Mouse (Mus musculus): Measurements from ENCODE around the gene Acox3. TPM values are rescaled to one million over a fixed set of nuclear protein-coding genes. Genes with fewer than 3 reads are reported as not detected.
A peak's percentile ranks its signal among the peaks of the same experiment; 100 is the strongest.

Gene Acox3
- total and polyA plus RNA-seq, 3 experiments: 21.8 to 28.3 (median 22.5) TPM

DNA sequence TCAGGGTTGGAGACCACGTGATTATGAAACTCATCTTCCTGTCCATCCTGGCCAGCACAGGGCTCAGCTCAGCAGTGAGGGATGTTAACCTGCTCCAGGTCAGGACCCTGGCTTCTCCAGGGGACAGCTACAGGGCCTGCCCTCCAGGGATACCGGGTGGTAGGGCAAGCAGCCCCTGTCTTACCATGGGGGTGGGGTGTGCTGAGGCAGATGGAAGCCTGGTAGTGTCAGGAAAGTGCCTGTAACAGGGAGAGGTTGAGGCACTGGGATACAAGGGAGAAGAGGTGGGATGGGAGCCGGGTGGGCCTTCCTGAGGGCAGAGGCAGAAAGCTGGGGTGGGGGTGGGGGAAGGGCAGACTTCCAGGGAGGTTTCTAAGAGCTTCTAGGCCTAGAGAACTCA lies 69.5 kb downstream of the Acox3 start:
- Histone ChIP-seq H3K9ac (ENCODE audit: low read depth, low read length) (no peak overlapping the region), H3K27me3 (ENCODE audit: control insufficient read depth, insufficient read depth, low read length) (no peaks in the 10 kb centered on the region), H3K4me3 (no peak overlapping the region), H3K36me3 (ENCODE audit: control insufficient read depth, insufficient read depth, low read length) (no peaks in the 10 kb centered on the region), H3K79me2 (replicated peaks; ENCODE audit: control insufficient read depth, insufficient read depth, low read length) (no peaks in the 10 kb centered on the region), H3K4me1 (ENCODE audit: control insufficient read depth, insufficient read depth, low read length) (peaks cover 3% of the 10 kb centered on the region; the same call in 1 of the 2 replicates), H3K27ac (no peak overlapping the region)
- no peak for DNase-seq
- TF ChIP-seq CTCF (IDR thresholded peaks at IDR 0.05) (no peak), EP300 (IDR thresholded peaks at IDR 0.05; ENCODE audit: insufficient read depth, low read depth, low read length) (no peak), POLR2A (IDR thresholded peaks at IDR 0.05; ENCODE audit: insufficient read depth, low read depth, low read length) (no peak)
- 73% methylated on average over 3 of the region's 3 CpGs for WGBS
- intact Hi-C loops (cut with DNase I): no loop called here

- DNase-seq: peak in 1 of 2 experiments; percentile 2
- no peaks in the 10 kb centered on the region for H3K36me3 ChIP-seq (ENCODE audit: control insufficient read depth, insufficient read depth, low read length)
- TF ChIP-seq POLR2A (IDR thresholded peaks at IDR 0.05; ENCODE audit: insufficient read depth, low read depth, low read length) (no peak), EP300 (IDR thresholded peaks at IDR 0.05; ENCODE audit: insufficient read depth, low read depth, low read length) (no peak), CTCF (IDR thresholded peaks at IDR 0.05) (no peak)
- peaks cover 3% of the 10 kb centered on the region; the same call in 1 of the 2 replicates for H3K4me1 ChIP-seq (ENCODE audit: control insufficient read depth, insufficient read depth, low read length)
- H3K27ac ChIP-seq: no peak overlapping the region
- no peaks in the 10 kb centered on the region for H3K79me2 ChIP-seq (replicated peaks; ENCODE audit: control insufficient read depth, insufficient read depth, low read length)
- no peak overlapping the region for H3K4me3 ChIP-seq
- intact Hi-C loops (cut with DNase I): no loop called here
- no peak overlapping the region for H3K9ac ChIP-seq (ENCODE audit: low read depth, low read length)
- 88% methylated on average over 13 of the region's 13 CpGs for WGBS
- no peaks in the 10 kb centered on the region for H3K27me3 ChIP-seq (ENCODE audit: control insufficient read depth, insufficient read depth, low read length)
Observed at GRCm38 (mm10) chr5:35652872-35653271, 70.0 kb downstream of the Acox3 start.

DNA sequence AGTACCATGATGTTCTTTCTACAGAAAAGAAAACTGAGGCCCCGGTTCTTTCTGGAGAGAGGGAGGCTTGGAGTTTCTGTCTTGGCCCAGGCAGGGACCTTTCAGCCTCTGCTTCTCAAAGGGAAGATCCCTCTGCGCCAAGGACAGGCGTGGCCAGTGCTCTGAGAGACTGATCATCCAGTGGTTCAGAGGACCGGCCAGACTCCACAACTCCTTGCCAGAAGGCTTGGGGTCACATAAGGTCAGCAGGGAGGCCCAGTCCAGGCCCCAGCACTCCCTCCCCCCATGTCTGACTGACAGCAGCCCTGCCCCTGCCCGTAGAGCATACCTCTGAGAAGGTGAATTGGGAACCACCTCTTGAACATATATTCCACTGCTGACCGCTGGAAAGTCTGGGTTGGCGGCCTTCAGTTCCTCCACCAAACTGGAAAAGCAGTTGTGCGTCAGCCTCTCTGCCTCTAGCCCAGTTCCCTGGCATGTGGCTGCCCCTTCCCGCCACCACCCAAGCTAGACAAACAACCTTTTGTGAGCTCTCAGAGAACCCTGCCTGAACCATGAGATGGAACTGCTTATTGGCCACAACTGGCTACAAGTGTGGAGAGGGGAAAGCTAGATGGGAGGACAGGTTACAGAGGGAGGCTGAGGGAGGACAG lies 71.0 kb downstream of the Acox3 start:
- no peak overlapping the region for H3K4me3 ChIP-seq
- H3K4me1 ChIP-seq (ENCODE audit: control insufficient read depth, insufficient read depth, low read length): no peaks in the 10 kb centered on the region
- no peak overlapping the region for H3K9ac ChIP-seq (ENCODE audit: low read depth, low read length)
- no peak overlapping the region; the same call in 1 of the 2 replicates for H3K27ac ChIP-seq
- TF ChIP-seq EP300 (IDR thresholded peaks at IDR 0.05; ENCODE audit: insufficient read depth, low read depth, low read length): 0 out of 2 replicates have a peak, but pooled peaks have one; percentile 37
- TF ChIP-seq CTCF (IDR thresholded peaks at IDR 0.05): no peak
- TF ChIP-seq POLR2A (IDR thresholded peaks at IDR 0.05; ENCODE audit: insufficient read depth, low read depth, low read length): no peak
- DNase-seq: peak; percentile 69 to 77
- no peaks in the 10 kb centered on the region for H3K27me3 ChIP-seq (ENCODE audit: control insufficient read depth, insufficient read depth, low read length)
- WGBS: 68% methylated on average over 9 of the region's 9 CpGs
- no peaks in the 10 kb centered on the region for H3K79me2 ChIP-seq (replicated peaks; ENCODE audit: control insufficient read depth, insufficient read depth, low read length)
- intact Hi-C loops (cut with DNase I): no loop called here
- H3K36me3 ChIP-seq (ENCODE audit: control insufficient read depth, insufficient read depth, low read length): no peaks in the 10 kb centered on the region

DNA sequence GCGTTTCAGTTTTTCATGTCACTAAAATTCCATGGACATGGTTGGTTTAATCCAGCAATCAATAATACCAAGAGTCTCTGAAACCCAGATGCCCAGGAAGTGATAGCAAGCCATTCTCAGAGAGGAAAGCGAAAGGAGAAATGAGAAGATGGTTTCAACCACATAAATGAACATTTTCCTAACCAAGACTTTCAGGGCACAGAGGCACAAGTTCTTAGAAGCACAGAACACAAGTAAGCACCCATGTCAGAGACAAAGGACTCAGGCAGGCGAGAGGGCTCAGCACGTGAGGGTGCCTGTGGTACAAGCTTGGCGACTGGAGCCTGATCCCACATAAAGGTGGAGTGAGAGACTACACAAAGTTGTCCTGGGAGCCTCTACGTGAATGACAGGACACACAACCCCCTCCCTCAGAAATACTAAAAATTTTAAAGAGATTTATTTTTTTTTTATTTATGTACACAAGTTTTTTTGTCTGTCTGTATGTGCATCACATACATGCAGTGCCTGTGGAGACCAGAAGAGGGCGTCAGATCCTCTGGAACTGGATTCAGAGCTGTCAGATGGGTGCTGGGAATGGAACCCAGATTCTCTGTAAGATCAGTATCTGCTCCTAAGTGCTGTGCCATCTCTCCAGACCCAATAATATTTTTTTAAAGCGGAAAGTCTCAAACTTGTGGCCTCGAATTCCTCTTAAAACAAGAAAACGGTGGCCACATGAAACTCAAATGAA lies 73.1 kb downstream of the Acox3 start:
- Histone ChIP-seq H3K4me1 (ENCODE audit: control insufficient read depth, insufficient read depth, low read length) (no peaks in the 10 kb centered on the region), H3K4me3 (no peak overlapping the region), H3K27me3 (ENCODE audit: control insufficient read depth, insufficient read depth, low read length) (no peaks in the 10 kb centered on the region), H3K36me3 (ENCODE audit: control insufficient read depth, insufficient read depth, low read length) (no peaks in the 10 kb centered on the region), H3K9ac (ENCODE audit: low read depth, low read length) (no peak overlapping the region), H3K79me2 (replicated peaks; ENCODE audit: control insufficient read depth, insufficient read depth, low read length) (no peaks in the 10 kb centered on the region), H3K27ac (no peak overlapping the region)
- intact Hi-C loops (cut with DNase I): no loop called here
- DNase-seq: no peak
- TF ChIP-seq CTCF (IDR thresholded peaks at IDR 0.05): peak; percentile 36
- no peak for TF ChIP-seq EP300 (IDR thresholded peaks at IDR 0.05; ENCODE audit: insufficient read depth, low read depth, low read length)
- no peak for TF ChIP-seq POLR2A (IDR thresholded peaks at IDR 0.05; ENCODE audit: insufficient read depth, low read depth, low read length)
- WGBS: 89% methylated on average over 10 of the region's 10 CpGs

DNA sequence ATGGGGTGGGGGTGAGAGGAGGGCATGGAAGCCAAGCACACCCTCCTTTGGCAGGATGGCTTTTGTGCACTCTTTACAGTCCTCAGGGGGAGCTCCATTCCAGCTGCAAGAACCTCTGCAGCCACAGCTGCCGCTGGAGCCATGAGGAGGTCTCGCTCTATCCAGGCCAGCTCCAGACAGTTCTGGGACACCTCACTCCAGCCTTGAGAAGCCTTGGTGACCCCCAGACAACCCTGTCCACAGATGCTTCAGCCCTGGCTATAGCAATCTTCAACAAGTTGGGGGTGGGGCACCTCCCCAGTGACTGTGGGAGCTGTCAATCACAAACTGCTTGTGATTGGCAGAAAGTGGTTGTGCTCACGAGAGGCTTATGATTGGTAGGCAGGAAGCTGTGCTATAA lies 76.7 kb downstream of the Acox3 start:
- peak in 1 of 2 experiments; percentile 8 for DNase-seq
- Histone ChIP-seq H3K9ac (ENCODE audit: low read depth, low read length) (no peak overlapping the region), H3K36me3 (ENCODE audit: control insufficient read depth, insufficient read depth, low read length) (no peaks in the 10 kb centered on the region), H3K4me1 (ENCODE audit: control insufficient read depth, insufficient read depth, low read length) (no peaks in the 10 kb centered on the region), H3K27me3 (ENCODE audit: control insufficient read depth, insufficient read depth, low read length) (no peaks in the 10 kb centered on the region), H3K4me3 (no peak overlapping the region), H3K27ac (no peak overlapping the region), H3K79me2 (replicated peaks; ENCODE audit: control insufficient read depth, insufficient read depth, low read length) (no peaks in the 10 kb centered on the region)
- TF ChIP-seq POLR2A (IDR thresholded peaks at IDR 0.05; ENCODE audit: insufficient read depth, low read depth, low read length) (no peak), CTCF (IDR thresholded peaks at IDR 0.05) (no peak), EP300 (IDR thresholded peaks at IDR 0.05; ENCODE audit: insufficient read depth, low read depth, low read length) (no peak)
- intact Hi-C loops (cut with DNase I): no loop called here
- 61% methylated on average over 3 of the region's 3 CpGs for WGBS

DNA sequence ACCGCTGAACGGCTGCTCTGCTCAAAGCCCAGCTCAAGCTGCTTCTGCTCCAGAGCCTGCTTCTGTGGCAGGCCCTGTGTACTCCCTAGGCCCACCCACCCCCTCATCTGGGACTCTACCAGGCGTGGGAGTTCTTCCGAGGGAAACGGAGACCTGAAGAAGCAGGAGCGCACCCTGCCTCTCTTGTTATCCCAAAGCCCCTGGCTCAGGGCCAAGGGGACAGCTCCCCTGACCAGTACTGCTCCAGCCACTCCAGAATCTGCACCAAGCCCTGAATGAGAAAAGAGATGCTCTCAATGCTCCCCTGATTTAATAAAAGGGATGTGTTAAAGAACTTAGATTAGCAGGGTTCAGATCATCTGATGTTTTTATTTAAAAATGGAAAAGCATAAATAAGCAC lies 78.4 kb downstream of the Acox3 start:
- no peak overlapping the region for H3K9ac ChIP-seq (ENCODE audit: low read depth, low read length)
- no peaks in the 10 kb centered on the region for H3K79me2 ChIP-seq (replicated peaks; ENCODE audit: control insufficient read depth, insufficient read depth, low read length)
- peak; percentile 21 to 30 for DNase-seq

More for the DNA sequence above, 78.4 kb downstream of the Acox3 start:
- no peak for TF ChIP-seq POLR2A (IDR thresholded peaks at IDR 0.05; ENCODE audit: insufficient read depth, low read depth, low read length)
- no peak for TF ChIP-seq EP300 (IDR thresholded peaks at IDR 0.05; ENCODE audit: insufficient read depth, low read depth, low read length)
- TF ChIP-seq CTCF (IDR thresholded peaks at IDR 0.05): no peak
- Histone ChIP-seq H3K27ac (no peak overlapping the region), H3K27me3 (ENCODE audit: control insufficient read depth, insufficient read depth, low read length) (no peaks in the 10 kb centered on the region), H3K36me3 (ENCODE audit: control insufficient read depth, insufficient read depth, low read length) (no peaks in the 10 kb centered on the region), H3K4me3 (no peak overlapping the region), H3K4me1 (ENCODE audit: control insufficient read depth, insufficient read depth, low read length) (no peaks in the 10 kb centered on the region)
- WGBS: 62% methylated on average over 6 of the region's 6 CpGs
- intact Hi-C loops (cut with DNase I): no loop called here

All from heart, adult 2 months (tissue).